8 mouse cellular contexts compared by ENCODE assay signal in the genomic region with DNA sequence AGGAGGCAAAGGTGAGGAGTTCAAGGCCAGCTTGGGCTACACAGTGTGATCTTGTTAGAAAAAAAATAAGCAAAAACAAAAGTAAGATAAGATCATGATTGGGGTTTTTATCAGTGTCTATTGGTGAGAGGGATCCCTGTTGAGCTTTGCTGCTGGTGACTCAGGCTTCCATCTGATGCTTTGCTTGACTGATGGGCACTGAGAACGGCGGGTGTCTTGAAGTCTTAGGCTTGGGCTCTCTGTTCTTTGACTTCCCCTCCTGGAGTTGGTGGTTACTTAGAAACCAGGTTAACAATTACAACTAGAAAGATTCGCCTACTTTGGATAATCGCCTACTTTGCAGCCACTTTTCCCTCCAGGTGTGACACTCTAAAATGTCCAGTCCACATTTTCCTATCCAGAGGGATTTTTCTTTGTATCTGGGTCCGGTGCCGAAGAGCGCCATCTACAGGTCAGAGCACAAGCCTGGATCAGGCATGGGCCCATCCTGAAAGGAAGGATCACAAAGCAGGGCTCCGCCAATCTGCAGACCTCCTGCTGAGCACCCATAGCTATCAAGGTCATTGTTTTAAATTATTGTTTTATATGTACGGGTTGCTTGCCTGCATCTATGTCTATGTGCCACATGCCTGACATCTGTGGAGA. TPM values are rescaled to one million over a fixed set of nuclear protein-coding genes. Genes with fewer than 3 reads are reported as not detected.
DNase-seq lines count a peak whose midpoint lies in the region; TF ChIP-seq lines count a peak whose summit lies in the region.

No protein-coding gene starts in this region.

- H3K27ac ChIP-seq in bone marrow macrophage, adult 2 months (ENCODE audit: insufficient read depth, low read depth, low read length): no peak overlapping the region

- TF ChIP-seq CTCF in bone marrow macrophage, adult 2 months (IDR thresholded peaks at IDR 0.05; ENCODE audit: low read depth, low read length): peak; percentile 74

- no peak for TF ChIP-seq POLR2A in bone marrow macrophage, adult 2 months (IDR thresholded peaks at IDR 0.05; ENCODE audit: borderline replicate concordance, low read depth, low read length)

- no peak overlapping the region for H3K4me3 ChIP-seq in bone marrow macrophage, adult 2 months (ENCODE audit: insufficient read depth, low read length)

- DNase-seq in kidney, postnatal 14 days: peak; percentile 25
- DNase-seq in kidney, adult 11 months: no peak
- peak; percentile 64 for DNase-seq in ES-CJ7 (ENCODE audit: low read depth, low spot score)
- peak; percentile 50 for DNase-seq in lung, postnatal 10 days
- no peak for DNase-seq in ovary, postnatal 14 days (ENCODE audit: low spot score)
- DNase-seq in ovary, postnatal 10 days (ENCODE audit: low spot score): no peak
- DNase-seq in left cerebral cortex, adult 8-10 months (ENCODE audit: low spot score in 2 of 2): no peak

- peaks cover 19% of the 10 kb centered on the region for H3K4me1 ChIP-seq in bone marrow macrophage, adult 2 months (ENCODE audit: control insufficient read depth, insufficient read depth, low read length)

RNA-seq across cellular contexts. Expression of gene Ripor2, which starts 34.1 kb away (rescaled TPM):
- 0.46 and 1.2 TPM in 2 replicates for polyA plus RNA-seq in bone marrow macrophage, adult 2 months (2012; ENCODE audit: insufficient read depth, insufficient read length, missing spikeins)
- total RNA-seq in left cerebral cortex, adult 8-10 months (2022): 10 to 100 TPM; 52.0 to 64.0 (median 60.2) TPM

Comparison
In these comparisons a context has a peak if more than half of its experiments do, and no peak if none do; other contexts are left out.
1. DNase-seq: peak in kidney, postnatal 14 days (single experiment), ES-CJ7 (single experiment) and lung, postnatal 10 days (single experiment); none in kidney, adult 11 months (single experiment), ovary, postnatal 14 days (single experiment), ovary, postnatal 10 days (single experiment) and left cerebral cortex, adult 8-10 months (0 of 2).